ENCODE assay signal across 8 mouse cellular contexts in the genomic region with DNA sequence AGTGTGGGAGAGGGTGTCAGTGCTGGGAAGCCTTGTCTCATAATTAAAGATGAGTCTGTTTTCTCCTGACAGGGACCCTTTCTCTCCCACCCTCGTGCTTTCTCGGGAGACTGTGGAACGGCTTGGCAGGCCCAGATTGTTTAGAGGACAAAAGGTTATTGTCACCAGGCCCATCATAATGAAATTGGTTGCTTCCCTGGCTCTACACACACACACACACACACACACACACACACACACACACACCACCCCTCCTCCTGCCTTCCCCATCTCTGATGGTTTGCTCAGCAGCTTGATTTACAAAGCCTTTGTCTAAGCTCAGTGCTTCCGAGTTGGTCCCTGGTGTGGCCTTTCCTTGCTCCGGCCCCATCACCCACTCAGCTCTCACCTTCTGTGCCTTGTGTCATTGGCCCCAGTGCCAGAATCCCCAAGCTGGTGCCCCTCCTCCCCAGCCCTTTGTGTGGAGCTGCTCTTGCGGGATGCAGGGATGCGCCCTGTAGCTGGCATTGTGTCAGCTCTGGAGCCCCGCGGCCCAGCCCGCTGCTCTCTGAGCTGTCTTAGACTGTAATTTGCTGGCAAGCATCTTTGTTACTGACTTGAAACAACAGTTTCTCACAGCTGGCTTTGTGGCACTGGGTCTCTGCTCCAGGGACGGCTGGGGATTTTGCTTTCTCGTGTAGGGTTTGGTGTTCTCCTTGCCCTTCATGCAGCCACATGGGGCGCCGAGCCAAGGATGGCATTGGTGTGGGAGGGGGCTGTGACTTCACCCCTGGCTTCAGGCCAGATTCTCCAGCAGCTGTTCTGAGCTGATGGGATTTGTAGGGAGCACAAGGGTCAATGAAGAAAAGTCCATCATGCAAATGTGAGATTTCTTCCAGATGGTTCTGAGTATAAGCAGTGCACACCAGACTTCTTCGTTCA.
DNase-seq lines count a peak whose midpoint lies in the region; ATAC-seq and TF ChIP-seq lines count a peak whose summit lies in the region.

No protein-coding gene starts in this region.

- peaks cover 47% of the 10 kb centered on the region for H3K4me1 ChIP-seq in intestine, embryonic 14.5 days (replicated peaks; ENCODE audit: control insufficient read depth, insufficient read depth, low read length)

- no peaks in the 10 kb centered on the region for H3K27me3 ChIP-seq in intestine, embryonic 14.5 days (replicated peaks; ENCODE audit: control insufficient read depth, insufficient read depth, low read length)

- TF ChIP-seq CTCF in left cerebral cortex, adult 2 months (IDR thresholded peaks at IDR 0.05), result no peak

- no peaks in the 10 kb centered on the region for H3K9me3 ChIP-seq in intestine, embryonic 14.5 days (ENCODE audit: control insufficient read depth, low read length)

- DNase-seq in heart, adult 11 months, result peak; percentile 97
- no peak for DNase-seq in heart, adult 8-10 months (ENCODE audit: low spot score)
- peak; percentile 86 for DNase-seq in embryo, embryonic 11 days
- DNase-seq in gastrocnemius, postnatal 10 days, result peak; percentile 78
- DNase-seq in intestine, embryonic 14.5 days (ENCODE audit: low spot score), result peak; percentile 85
- peak; percentile 41 to 55 for DNase-seq in left cerebral cortex, adult 2 months (ENCODE audit: extremely low spot score in 1 of 2, low spot score in 2 of 2)
- DNase-seq in neural tube, embryonic 10.5 days (ENCODE audit: extremely low spot score, low spot score), result peak; percentile 78
- no peak for DNase-seq in c-Kit-positive CD71-positive TER-119-positive erythroid progenitor cells, embryonic 14.5 days (ENCODE audit: low spot score)

- ATAC-seq in intestine, embryonic 14.5 days (replicated peaks; ENCODE audit: low FRiP score, low TSS enrichment, low read depth), result peak; percentile 36

- 21% methylated on average over 15 of the region's 15 CpGs for WGBS in intestine, embryonic 14.5 days

- peak overlapping the region; percentile 93 for H3K27ac ChIP-seq in intestine, embryonic 14.5 days (ENCODE audit: low read depth)
- H3K27ac ChIP-seq in left cerebral cortex, adult 2 months, result peak overlapping the region; percentile 81

- intact Hi-C loops in left cerebral cortex, adult 2 months (cut with DNase I), result no loop called here

- no peaks in the 10 kb centered on the region for H3K36me3 ChIP-seq in intestine, embryonic 14.5 days (ENCODE audit: control insufficient read depth, insufficient read depth, low read length)

- H3K4me2 ChIP-seq in intestine, embryonic 14.5 days (ENCODE audit: low read length), result peak overlapping the region; percentile 23; the same call in 1 of the 2 replicates

- H3K9ac ChIP-seq in intestine, embryonic 14.5 days (ENCODE audit: low read length), result peak overlapping the region; percentile 29

- H3K4me3 ChIP-seq in intestine, embryonic 14.5 days (ENCODE audit: low read depth, low read length), result no peak overlapping the region
- H3K4me3 ChIP-seq in left cerebral cortex, adult 2 months, result no peak overlapping the region

Comparison
In these comparisons a context has a peak if more than half of its experiments do, and no peak if none do; other contexts are left out.
1. DNase-seq: peak in heart, adult 11 months (single experiment), embryo, embryonic 11 days (single experiment), gastrocnemius, postnatal 10 days (single experiment), intestine, embryonic 14.5 days (single experiment), left cerebral cortex, adult 2 months (2 of 2) and neural tube, embryonic 10.5 days (single experiment); none in heart, adult 8-10 months (single experiment) and c-Kit-positive CD71-positive TER-119-positive erythroid progenitor cells, embryonic 14.5 days (single experiment).